Mouse (Mus musculus): ENCODE data around the gene Rpl41. TPM values are rescaled to one million over a fixed set of nuclear protein-coding genes. Genes with fewer than 3 reads are reported as not detected.

Gene Rpl41
- total RNA-seq (2023), result 1,000 to 10,000 TPM; 2,671 to 2,681 TPM

DNA sequence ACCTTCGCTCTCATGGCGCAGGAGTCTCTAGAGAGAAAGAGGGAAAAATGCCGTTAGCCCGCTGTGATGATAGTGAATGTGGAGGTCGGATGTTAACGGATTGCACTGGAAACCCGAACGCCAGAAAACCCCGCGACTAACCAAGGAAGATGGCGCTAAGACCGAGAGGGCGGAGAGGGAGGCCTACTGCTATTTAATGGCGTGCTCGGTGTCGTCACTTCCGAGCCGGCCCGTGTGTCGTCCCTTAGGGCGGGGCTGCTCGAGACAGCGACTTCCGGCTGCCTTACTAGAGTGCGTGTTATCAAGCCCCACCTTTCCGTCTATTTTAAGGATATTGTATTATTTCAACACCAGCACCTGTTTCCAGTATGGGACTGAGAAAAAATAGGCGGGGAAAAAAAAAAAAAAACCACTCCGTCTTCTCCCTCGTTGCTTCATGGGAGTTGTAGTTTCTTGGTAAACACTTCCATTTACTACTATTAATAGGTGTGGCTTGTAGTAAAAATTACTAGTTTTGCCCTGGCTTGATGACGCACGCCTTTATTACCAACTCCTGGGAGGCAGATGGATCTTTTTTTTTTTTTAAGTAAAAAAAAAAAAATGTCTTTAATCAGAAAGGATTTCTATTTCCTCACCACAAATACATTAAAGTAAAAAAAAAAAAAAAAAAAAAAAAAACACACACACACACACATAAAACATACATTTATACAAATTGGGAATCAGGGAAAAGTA, at the start of gene Rpl41:
Rpl41 (minus strand) TSS at position 359 of the 735 bp plus-strand sequence.

DNA sequence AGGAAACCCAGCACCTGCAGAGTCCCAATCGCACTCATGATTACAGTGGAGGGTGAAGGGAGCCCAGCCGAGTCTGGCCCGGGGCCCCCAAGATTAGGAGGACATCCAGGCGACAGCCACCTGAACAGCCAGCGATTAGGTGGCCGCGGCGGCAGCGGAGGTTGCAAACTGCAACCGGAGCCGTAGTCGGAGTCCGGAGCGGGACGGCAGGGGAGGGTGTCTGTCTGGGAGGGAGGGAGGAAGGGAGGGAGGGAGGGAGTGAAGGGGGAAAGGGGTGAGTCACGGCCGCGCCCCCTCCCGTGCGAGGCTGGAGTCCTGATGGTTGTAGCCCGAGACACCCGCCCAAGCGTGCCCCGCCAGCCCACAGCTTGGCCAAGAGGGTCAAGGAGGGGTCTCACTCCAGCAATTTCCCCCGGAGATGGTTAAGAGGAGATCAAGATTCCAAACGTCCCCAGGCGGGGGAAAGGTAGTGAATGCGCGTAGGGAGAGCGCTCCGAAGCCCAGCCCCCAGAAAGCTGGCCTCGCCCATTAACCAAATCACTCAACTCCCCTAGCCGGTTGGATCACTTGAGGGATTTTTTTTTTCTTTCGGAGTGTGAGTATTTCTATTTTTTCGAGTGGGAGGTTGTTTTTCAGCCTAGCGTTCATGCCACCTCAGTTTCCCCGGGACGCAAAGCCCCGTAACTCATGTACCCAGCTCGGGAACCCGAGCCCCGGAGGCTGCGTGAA, 40.5 kb upstream of the Rpl41 start, which contains the start of gene Erbb3:
Erbb3 (minus strand) TSS at position 189 of the 729 bp plus-strand sequence.

DNA sequence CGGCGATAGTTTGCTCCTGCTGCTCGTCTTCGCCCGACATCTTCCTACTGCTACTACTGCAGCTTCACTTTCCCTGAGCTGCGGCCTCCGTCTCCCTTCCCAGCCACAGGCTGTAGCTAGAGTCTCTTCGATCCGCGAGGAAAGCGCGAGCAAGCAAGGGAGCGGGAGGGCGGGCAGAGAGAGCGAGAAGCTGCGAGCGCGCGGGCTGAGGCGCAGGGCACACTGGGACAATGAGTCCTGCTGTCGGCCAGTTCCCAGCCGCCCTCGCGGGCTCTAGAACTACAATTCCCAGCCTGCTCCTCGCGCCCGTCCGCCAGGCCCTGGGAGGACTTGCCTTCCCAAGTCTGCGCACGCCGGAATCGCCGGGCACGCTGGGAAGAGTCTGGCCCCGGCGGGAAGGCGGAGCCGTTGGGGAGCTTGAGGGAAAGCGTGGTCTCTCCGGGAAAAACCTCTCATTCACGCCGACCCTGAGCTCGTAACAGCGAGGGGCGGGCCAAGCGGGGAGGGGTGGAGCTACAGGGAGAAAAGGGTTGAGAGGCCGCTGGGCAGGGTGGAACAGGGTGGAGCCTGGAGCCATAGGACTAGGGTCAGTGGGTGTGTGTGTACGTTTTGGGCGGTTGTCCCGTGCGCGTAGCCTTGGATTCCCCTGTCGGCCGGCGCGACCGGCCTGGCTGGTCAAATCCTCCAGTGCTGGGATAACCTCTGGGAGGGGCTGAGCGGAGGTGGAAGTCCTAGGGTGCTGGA, 16.9 kb upstream of the Rpl41 start, which contains the start of gene Pa2g4:
Pa2g4 (minus strand) TSS at position 200 of the 744 bp plus-strand sequence.

DNA sequence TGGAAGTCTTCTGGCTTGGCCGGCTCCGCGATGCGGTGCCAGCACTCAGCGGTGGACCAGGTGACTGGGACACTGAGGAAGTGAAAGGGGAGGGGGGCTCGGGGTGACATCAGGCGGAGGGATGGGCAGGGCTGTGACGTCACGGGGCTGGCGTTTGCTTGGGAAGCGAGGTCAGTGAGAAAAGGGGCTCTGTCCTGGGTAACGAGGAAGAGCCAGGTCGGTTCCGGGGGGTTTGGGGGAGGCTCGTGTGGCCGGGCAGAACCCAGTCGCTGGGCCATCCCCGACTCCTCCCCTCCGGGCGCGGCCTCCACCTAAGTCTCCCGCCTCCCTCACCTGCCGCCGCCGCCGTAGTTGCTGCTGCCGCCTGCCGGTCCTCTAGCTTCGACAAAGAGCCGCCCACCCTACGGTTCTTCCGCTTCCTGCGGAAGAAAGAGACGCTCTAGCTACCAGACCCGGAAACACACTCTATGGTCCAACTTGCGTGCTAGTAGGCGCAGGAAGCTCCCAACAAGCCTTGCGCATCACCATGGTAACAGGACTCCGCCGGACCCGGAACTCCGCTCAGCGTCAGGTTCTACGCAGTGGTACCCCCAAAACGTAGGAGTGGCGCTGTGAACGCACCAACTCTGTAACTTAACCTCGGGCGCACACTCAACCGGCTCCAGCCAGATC, 1.6 kb downstream of the Rpl41 start, which contains the start of gene Zc3h10:
Zc3h10 (minus strand) TSS at position 414 of the 672 bp plus-strand sequence.

DNA sequence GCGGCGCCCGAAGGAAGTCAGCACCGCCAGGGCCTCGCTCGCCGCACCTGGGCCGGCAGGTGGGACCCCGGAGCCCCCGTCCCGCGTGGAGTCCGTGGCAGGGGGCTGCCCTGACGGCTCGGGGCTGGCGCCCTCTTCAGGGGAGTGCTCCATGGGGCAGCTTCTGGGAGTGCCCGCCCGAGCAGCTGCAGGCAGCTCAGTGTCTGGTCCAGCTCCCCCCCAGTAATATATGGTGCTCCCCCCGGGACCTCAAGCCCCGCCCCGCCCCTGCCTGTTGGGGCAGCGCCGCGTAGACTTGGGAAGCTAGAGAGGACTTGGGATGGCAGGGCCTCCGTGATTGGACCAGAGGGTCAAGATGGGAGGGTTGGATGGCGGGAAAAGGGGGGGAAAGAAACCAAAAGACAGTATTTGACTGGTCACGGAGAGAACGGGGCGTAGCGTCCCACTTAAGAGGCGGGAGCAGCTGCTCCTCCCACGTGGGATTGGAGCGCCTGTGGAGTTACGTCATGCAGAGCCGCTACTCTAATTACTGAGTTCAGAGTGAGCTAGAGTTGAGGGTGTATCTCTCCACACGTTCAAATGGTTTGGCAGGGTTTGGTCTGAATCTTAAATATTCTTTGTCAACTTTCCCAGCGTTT, 23.3 kb downstream of the Rpl41 start, which contains the start of gene Esyt1:
Esyt1 (minus strand) TSS at position 201 of the 638 bp plus-strand sequence.

DNA sequence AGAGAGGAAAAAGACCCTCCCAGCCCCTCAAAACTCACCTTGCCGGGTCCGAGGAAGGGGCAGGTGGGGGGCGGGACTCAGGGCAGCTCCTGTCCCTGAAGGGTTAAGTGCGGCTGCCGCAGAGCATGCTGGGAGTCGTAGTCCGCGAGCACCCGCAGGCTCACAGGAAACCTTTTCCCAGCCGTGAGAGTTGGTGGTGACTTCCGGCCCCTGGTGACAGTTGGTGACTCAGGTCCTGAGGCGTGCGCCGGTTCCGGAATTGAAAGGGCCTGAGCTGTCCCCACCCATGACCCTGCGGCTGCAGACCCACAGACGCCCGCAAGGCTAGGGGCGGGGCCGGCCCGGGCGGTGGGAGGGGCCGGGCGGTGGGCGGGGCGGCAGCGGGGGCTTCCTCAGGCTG, 50.5 kb downstream of the Rpl41 start, which contains the start of gene Myl6b:
Myl6b (minus strand) TSS at position 96 of the 400 bp plus-strand sequence.

Other genes with a start within 250 kb of the Rpl41 start
- gene Pan2, start 246.0 kb downstream of the Rpl41 start, total RNA-seq (2023), result 10 to 100 TPM; 30.6 to 31.6 TPM
- 10 to 100 TPM; 39.9 to 48.2 TPM for gene Cnpy2, start 226.8 kb downstream of the Rpl41 start, total RNA-seq (2023)
- gene Cs, start 211.6 kb downstream of the Rpl41 start, total RNA-seq (2023), result 100 to 1,000 TPM; 101 to 110 TPM
- 10 to 100 TPM; 25.6 to 35.8 TPM for gene Coq10a, start 180.3 kb downstream of the Rpl41 start, total RNA-seq (2023)
- 10 to 100 TPM; 47.1 to 49.2 TPM for gene Ankrd52, start 172.2 kb downstream of the Rpl41 start, total RNA-seq (2023)
- gene Slc39a5, start 148.1 kb downstream of the Rpl41 start, total RNA-seq (2023), result not detected
- 10 to 100 TPM; 42.7 to 46.3 TPM for gene Nabp2, start 137.8 kb downstream of the Rpl41 start, total RNA-seq (2023)
- gene Rnf41, start 137.6 kb downstream of the Rpl41 start, total RNA-seq (2023), result 10 to 100 TPM; 50.3 to 51.2 TPM
- 100 to 1,000 TPM; 111 to 131 TPM for gene Smarcc2, start 90.1 kb downstream of the Rpl41 start, total RNA-seq (2023)
- gene Myl6, start 55.2 kb downstream of the Rpl41 start, total RNA-seq (2023), result 100 to 1,000 TPM; 761 to 845 TPM
- 1 to 10 TPM in 1 of 2 experiments, under 1 TPM in 1; 0.52 to 1.3 TPM for gene Myl6b, start 50.6 kb downstream of the Rpl41 start, total RNA-seq (2023)
- gene Esyt1, start 23.4 kb downstream of the Rpl41 start, total RNA-seq (2023), result 100 to 1,000 TPM; 138 to 156 TPM
- 10 to 100 TPM; 39.5 to 40.5 TPM for gene Zc3h10, start 1.5 kb downstream of the Rpl41 start, total RNA-seq (2023)
- gene Pa2g4, start 16.7 kb upstream of the Rpl41 start, total RNA-seq (2023), result 10 to 100 TPM; 39.1 to 41.6 TPM
- 1 to 10 TPM; 1.7 TPM for gene Erbb3, start 40.3 kb upstream of the Rpl41 start, total RNA-seq (2023)
- gene Rps26, start 77.4 kb upstream of the Rpl41 start, total RNA-seq (2023), result 100 to 1,000 TPM; 780 to 995 TPM
- under 1 TPM in 1 of 2 experiments, not detected in 1; 0.16 TPM for gene Ikzf4, start 96.7 kb upstream of the Rpl41 start, total RNA-seq (2023)
- gene Suox, start 124.8 kb upstream of the Rpl41 start, total RNA-seq (2023), result 1 to 10 TPM; 2.9 to 4.4 TPM
- gene Rab5b, start 147.0 kb upstream of the Rpl41 start, total RNA-seq (2023), result 10 to 100 TPM; 87.5 to 89.5 TPM
- gene Pmel, start 154.9 kb upstream of the Rpl41 start, total RNA-seq (2023), result under 1 TPM; 0.37 to 0.49 TPM
- gene Cdk2, start 155.7 kb upstream of the Rpl41 start, total RNA-seq (2023), result 10 to 100 TPM; 34.9 to 37.9 TPM
- 10 to 100 TPM; 49.5 to 55.2 TPM for gene Dgka, start 195.6 kb upstream of the Rpl41 start, total RNA-seq (2023)
- 10 to 100 TPM; 20.3 to 22.7 TPM for gene Pym1, start 198.6 kb upstream of the Rpl41 start, total RNA-seq (2023)
- 10 to 100 TPM in 1 of 2 experiments, 1 to 10 TPM in 1; 9.8 to 18.0 TPM for gene Mmp19, start 241.6 kb upstream of the Rpl41 start, total RNA-seq (2023)